Mouse (Mus musculus) CD4-positive helper T cell, adult 2 months (primary cell): Measurements from ENCODE around the gene Ttc38.

Source experiments
- DNase-seq: peaks from one replicate; pipeline ENCODE4 v3.0.0-alpha.2; 2012; ENCODE audit warnings: low read depth, missing footprints, low spot score

The Ttc38 gene

GRCm38 (mm10) chr15:85831954-85832590 lies at the start of gene Ttc38:
Gene Ttc38 (plus strand): TSS chr15:85832306.
- DNase-seq, result peak; percentile 87

- DNase-seq, result no peak
Observed at GRCm38 (mm10) chr15:85783146-85783545, 49.0 kb upstream of the Ttc38 start.

- no peak for DNase-seq
Observed at GRCm38 (mm10) chr15:85784341-85784740, 47.8 kb upstream of the Ttc38 start.

GRCm38 (mm10) chr15:85786711-85787110 lies 45.4 kb upstream of the Ttc38 start:
- no peak for DNase-seq

- no peak for DNase-seq
Observed at GRCm38 (mm10) chr15:85787482-85787881, 44.6 kb upstream of the Ttc38 start.

- no peak for DNase-seq
Observed at GRCm38 (mm10) chr15:85788051-85788450, 44.1 kb upstream of the Ttc38 start.

GRCm38 (mm10) chr15:85788633-85789032 lies 43.5 kb upstream of the Ttc38 start:
- DNase-seq, result no peak

- DNase-seq, result no peak
Observed at GRCm38 (mm10) chr15:85791449-85791848, 40.7 kb upstream of the Ttc38 start.

- DNase-seq, result no peak
Observed at GRCm38 (mm10) chr15:85792819-85793218, 39.3 kb upstream of the Ttc38 start.

GRCm38 (mm10) chr15:85795516-85795915 lies 36.6 kb upstream of the Ttc38 start:
- DNase-seq, result no peak

GRCm38 (mm10) chr15:85798676-85799075 lies 33.4 kb upstream of the Ttc38 start:
- no peak for DNase-seq

GRCm38 (mm10) chr15:85802931-85803330 lies 29.2 kb upstream of the Ttc38 start:
- DNase-seq, result no peak

- no peak for DNase-seq
Observed at GRCm38 (mm10) chr15:85806886-85807285, 25.2 kb upstream of the Ttc38 start.

GRCm38 (mm10) chr15:85807404-85807803 lies 24.7 kb upstream of the Ttc38 start:
- no peak for DNase-seq

- DNase-seq, result no peak
Observed at GRCm38 (mm10) chr15:85808031-85808430, 24.1 kb upstream of the Ttc38 start.

- no peak for DNase-seq
Observed at GRCm38 (mm10) chr15:85808434-85808833, 23.7 kb upstream of the Ttc38 start.

GRCm38 (mm10) chr15:85809091-85809490 lies 23.0 kb upstream of the Ttc38 start:
- peak; percentile 24 for DNase-seq

- DNase-seq, result peak; percentile 10
Observed at GRCm38 (mm10) chr15:85810462-85810805, 21.7 kb upstream of the Ttc38 start.

- DNase-seq, result peak; percentile 83
Observed at GRCm38 (mm10) chr15:85810806-85811521, 21.1 kb upstream of the Ttc38 start.

GRCm38 (mm10) chr15:85811535-85812277 lies 20.4 kb upstream of the Ttc38 start, which contains the start of gene Cdpf1:
Gene Cdpf1 (minus strand): TSS chr15:85811697.
- peak; percentile 95 for DNase-seq

- DNase-seq, result no peak
Observed at GRCm38 (mm10) chr15:85813428-85813827, 18.7 kb upstream of the Ttc38 start.

GRCm38 (mm10) chr15:85821203-85822010 lies 10.7 kb upstream of the Ttc38 start, which contains the start of gene Pkdrej:
Gene Pkdrej (minus strand): TSS chr15:85821734.
- no peak for DNase-seq
